Mouse (Mus musculus) cerebellum, adult (tissue): ENCODE data around the gene Anks1.

Experiments used
- ATAC-seq: cut with Nextera tagmentation; 2 replicates; pipeline ENCODE4 v1.9.2; 2017; ENCODE audit warnings: mild to moderate bottlenecking, moderate library complexity, mixed read lengths; ENCODE audit not compliant: insufficient number of reproducible peaks, low FRiP score, low TSS enrichment

Gene Anks1

DNA sequence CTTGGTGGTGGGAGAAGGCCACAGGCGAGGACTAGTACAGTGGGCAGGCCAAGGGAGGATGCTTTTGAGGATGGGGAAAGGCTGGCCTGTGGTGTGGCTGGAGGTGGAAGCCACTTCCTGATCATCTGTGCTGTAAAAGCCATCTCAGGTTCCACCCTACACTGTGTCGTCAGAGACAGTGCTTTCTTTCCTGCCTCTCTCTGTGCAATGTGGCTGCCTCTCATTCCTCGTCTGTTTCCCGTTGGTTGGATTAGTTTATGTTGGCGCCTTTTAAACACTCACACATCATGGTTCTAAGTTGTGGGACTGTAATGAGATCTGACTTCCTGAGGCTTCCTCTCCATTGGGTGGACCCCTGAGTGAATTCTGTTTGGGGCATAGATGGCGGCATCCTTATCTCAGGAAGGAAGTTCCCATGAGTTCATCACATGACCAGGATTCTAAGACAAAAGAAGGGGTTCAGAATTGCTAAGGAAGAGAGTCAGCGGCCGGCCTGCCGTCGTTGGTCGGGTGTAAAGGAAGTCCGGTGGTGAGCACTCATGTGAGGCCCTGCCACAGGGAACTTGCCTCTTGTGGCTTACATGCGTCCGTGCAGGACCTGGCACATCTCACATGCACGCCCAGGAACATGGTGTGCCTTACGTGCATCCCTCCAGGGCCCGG lies 106.1 kb downstream of the Anks1 start:
- ATAC-seq = no peak

DNA sequence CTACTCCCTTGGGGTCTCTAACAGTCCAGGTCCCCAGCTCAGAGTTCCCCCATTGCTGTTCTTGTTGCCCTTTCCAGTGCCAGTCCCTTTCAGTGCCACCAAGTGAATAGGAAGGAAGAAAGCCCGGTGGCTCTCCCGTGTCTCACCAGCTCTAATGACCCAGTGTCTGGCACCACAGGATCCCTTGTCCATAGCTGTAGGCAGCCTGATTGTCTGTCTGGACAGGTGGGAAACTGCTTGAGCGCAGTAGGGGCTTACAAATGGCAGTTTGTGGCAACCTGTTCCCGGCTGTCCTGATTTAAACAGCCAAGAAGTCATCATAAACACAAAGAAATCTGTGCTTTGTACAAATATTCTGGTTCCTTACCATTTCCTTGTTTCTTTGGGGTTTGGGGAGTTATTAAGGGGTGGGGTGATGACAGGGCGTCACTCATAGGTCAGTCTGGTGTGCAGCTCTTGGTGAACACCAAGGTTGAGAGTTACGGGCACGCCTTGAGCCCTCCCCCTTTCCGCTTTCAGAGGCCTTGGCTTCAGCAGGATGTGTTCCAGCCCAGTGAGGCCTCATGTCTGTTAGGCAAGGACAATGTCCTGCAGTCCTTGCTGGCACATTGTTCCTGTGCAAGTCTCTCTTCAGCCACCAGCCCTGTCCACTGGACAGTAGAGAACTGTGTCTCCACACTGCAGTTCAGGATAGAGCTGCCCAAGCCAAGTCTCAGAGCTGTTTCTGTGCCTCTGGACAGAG lies 107.1 kb downstream of the Anks1 start:
- no peak; the same call in 1 of the 2 replicates for ATAC-seq

DNA sequence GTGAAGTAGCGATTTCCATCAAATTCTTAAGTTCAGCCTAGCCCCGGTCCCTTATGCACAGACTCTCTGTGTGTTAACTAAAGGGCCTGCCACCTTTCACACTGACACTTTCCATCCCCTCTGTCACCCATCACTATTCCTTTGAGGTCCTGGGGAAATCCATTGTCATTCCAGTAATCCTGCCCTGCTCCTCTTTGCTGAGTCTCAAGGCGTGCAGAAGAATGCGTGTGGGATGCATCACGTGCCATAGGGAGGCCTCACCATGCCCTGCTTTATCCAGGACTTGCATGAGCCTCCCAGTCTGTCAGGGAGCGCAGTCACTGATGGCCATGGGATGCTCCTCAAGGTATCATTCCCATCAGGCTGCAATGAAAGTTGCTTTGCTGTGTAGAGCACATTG lies 109.2 kb downstream of the Anks1 start:
- no peak for ATAC-seq

- no peak for ATAC-seq
These were observed 109.7 kb downstream of the Anks1 start for GRCm38 (mm10) chr17:28018776-28019175.

DNA sequence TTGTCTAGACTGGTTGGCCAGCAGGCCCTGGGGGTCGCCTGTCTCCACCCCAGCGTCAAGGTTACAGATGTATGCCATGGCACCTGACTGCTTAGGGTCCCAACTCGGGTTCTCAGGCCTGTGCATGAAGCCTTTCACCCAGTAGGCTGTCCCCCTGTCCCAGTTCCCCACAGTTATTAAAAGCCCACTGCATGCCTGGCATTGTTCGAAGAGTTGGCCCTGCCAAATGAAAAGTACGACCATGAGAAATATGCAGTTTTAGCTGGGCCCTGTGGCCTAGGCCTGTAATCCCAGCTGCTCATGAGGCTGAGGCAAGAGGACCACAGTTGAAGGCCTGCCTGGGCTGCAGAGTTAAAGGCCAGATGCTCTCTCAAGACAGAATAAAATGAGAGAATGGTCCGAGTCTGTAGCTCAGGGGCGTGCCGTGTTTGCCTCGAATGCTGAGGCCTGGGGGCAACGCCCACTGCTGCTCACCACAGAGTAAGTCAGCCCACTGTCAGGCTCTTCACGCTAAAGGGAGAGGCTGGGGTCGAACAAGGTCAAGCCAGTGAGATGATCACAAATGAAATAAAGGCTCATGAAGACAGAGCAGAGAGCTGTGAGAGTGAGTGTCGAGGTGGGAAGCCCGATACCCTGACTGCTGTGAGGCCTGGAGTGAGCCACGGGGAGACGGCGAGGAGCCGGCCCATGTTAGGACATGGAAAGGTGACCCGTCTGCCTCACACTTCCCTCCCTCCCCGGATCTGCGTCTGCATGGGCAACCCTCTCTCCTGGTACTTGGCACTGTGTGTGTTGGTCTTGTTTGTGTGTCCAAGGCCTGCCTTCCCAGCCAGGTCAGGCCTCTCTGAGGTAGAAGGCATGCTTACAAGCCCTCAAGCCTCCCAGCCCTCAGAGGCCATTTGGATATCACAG lies 110.9 kb downstream of the Anks1 start:
- no peak for ATAC-seq

DNA sequence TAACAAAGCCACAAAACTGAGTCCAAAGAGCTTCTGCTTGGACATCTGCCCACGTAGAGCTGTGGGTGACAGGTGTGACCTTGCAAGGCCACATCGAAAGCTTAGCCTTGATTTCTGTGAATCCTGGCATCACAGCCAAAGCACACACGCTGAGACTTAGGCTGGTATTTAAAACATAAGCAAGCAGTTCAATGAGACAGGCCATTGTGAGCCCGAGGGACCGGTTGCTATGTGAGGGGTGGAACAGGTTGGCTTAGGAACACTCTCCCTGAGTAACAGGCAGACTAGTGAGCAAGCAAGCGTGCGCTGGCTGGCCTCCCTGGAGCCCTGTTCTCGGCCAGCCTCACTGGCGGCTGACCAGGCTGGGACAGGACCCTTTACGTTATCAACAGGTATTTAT lies 112.8 kb downstream of the Anks1 start:
- no peak for ATAC-seq

DNA sequence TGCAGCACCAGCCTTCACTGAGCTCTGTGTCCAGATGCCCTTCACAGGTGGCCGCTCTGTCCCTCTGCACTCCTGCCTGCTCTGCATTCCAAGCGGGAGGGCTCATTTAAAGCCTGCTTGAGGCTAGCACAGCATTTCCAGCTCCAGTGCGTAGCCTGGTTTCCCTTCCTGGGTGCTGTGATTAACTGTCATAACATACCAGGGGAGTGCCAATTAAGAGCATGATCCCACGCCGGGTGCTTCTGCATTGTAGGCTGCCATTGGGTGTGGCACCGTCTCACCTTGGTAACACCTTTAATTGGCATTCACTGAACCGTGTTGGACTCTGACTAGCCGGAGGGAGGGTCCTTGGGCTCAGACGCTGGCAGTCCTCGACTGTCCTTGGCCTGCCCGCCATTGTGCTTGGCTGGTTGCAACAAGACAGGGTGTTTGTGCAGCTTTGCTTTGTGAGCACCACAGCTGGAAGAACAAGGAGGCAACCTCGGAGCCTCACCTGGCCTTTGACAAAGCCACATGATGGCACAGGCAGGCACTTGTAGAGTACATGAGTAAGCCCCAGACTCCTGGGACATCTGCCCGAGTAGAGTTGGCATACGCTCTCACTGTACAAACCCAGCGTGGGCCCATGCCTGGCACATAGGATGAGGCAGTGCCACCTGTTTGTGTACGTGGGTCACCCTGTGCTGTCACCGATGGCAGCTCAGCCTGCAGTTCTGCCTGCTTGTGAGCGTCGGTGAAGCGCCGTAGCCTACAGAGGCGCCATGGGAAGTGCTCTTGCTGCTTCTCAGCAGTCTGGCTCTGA lies 113.9 kb downstream of the Anks1 start:
- ATAC-seq = no peak

DNA sequence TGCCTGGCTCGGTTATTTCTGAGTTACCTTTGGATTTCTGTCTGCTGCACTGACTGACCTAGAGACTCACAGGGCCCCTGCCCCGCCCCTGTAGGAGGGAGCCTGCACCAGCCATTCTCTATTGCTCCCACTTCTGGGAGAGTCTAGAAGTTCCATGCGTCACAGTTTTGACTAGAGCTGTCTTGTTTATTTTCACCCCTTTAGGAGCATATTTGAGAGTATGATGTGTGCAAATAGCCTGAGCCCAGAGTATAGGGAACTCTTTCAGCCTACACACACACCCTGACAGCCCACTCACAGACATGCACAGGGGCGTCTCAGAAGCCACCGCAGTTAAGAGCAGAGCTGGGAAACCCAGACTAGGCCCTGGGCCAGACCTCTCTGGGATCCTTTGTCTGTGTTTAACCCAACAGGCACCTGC lies 116.4 kb downstream of the Anks1 start:
- no peak for ATAC-seq

- ATAC-seq = no peak
These were observed 117.2 kb downstream of the Anks1 start for GRCm38 (mm10) chr17:28026111-28026872.

- ATAC-seq = no peak
These were observed 118.1 kb downstream of the Anks1 start for GRCm38 (mm10) chr17:28027197-28027596.

DNA sequence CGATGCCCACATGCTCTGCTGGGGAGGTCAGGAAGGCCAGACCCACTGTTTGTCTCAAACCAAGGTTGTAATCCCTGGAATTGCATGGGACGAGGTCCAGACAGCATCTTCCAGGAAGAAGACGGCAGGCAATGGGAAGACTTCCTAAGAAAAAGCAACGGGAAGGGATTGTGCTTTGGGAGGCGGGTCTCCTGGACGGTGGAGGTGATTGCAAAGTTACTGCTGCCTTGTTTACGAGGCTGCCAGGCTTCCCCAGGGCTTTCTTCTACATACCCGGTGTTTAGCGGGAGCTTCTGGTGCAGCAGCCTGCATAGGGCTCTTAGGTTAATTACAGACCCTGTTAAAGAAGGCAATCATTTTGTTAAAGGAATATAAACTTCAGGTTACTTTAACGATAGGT lies 119.1 kb downstream of the Anks1 start:
- ATAC-seq = no peak

GRCm38 (mm10) chr17:28029308-28029707 lies 120.2 kb downstream of the Anks1 start:
- no peak for ATAC-seq

DNA sequence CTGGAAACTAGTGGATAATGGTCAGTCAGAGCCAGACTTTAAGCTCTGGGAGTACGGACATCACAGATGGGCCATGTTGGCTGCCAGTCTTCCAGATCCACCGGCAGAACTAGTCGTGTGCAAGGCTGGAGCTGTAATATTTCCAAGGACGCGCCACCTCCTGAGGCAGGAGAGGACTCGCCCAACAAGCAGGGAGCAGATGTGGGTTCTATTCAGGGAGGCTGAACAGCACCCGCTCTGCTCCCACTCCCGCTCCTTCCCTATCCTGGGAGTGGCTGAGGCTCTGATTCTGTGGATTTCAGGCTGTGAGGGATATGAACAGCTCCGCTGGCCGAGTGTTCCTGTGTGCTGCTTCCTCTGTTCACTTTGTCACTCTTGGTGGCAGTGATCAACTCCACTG lies 121.3 kb downstream of the Anks1 start:
- no peak for ATAC-seq

- ATAC-seq = no peak
These were observed 122.3 kb downstream of the Anks1 start for GRCm38 (mm10) chr17:28031281-28031941.

GRCm38 (mm10) chr17:28032219-28032618 lies 123.1 kb downstream of the Anks1 start:
- ATAC-seq = no peak

DNA sequence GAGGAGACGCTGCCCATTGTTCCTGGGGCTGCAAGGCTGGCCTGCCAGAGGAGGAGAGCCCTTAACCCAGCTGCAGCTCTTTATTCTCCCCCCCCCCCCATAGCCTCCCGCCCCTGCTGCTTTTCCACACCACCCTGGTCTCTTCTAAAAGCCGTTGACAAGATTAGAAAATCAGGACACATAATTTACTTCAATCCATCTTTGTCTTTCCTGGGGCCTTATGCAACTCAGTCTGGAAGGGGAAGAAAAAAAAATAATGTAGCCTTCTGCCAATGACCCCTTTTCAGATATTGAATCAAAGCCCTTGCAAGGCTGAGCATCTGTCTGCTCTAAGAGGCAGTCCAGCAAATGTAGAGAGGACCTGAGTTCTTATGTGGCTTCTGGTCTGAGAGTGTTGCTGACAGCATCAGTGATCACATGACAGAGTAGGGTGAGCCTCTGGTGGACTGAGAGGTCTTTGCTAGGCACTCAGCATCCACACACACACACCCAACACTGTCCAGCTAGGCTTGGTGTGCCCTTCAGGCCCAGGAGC lies 124.0 kb downstream of the Anks1 start:
- ATAC-seq = no peak

DNA sequence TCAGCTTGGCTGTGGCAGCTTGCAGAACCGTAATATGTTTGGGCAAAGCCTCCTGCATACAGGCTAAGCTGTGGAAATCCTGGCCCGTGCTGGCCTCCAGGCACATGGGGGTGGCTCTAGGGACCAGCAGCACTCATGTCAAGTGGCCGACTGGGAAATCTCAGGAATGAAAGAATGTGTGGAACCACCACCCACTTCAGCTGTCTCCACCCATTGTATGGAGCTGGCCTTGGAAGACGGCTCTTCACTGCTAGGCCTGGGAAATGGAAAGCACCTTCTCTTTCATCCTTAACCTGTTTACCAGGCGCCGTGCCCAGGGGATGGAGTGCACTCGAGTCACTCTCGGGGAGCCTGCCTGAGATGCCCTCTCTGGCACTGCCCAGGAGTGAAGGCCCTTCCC lies 125.9 kb downstream of the Anks1 start:
- no peak for ATAC-seq

- no peak for ATAC-seq
These were observed 128.0 kb downstream of the Anks1 start for GRCm38 (mm10) chr17:28036813-28037756.
